ENCODE assay signal across 8 mouse cellular contexts in the genomic region with DNA sequence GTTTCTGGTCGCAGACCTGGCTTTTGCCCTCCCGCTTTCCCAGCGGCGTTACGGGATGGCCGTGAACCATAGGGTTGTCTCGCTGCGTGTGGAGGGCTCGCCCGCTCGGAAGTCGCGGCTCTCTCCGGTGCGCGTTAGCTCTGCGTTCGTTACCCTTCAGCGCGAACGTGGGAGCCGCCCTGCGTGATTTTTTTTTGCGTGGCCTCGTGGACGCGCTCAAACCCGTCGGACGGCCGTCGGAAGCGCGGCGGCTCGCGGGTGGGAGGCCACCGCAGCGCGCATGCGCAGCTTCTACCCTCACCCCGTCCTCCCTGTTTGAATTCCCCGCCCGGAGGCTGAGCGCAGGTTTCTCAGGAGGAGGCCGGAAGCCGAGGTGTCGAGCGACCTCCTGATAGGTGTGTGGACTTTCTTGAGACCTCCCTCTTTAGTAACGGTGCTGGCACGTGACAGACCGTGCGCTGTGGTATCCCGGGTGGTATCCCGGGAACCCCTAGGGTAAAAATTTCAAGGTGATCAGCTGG. TPM values are rescaled to one million over a fixed set of nuclear protein-coding genes. Genes with fewer than 3 reads are reported as not detected.
A peak's percentile ranks its signal among the peaks of the same experiment; 100 is the strongest.
DNase-seq lines count a peak whose midpoint lies in the region; ATAC-seq lines count a peak whose summit lies in the region.

TSS of gene Ctnna3 (plus strand) at position 314 of the 521 bp plus-strand sequence.

- H3K9me3 ChIP-seq in hindbrain, embryonic 11.5 days (ENCODE audit: control insufficient read depth, low read length) = no peaks in the 10 kb centered on the region

- peak within 1 kb of the TSS; percentile 30; the same call in 1 of the 2 replicates for H3K27ac ChIP-seq in hindbrain, embryonic 11.5 days (ENCODE audit: low read depth, low read length)

- DNase-seq in Muller cell, postnatal 12 days (ENCODE audit: inconsistent ontology term) = peak; percentile 91
- peak; percentile 95 for DNase-seq in cerebellum, adult 9-11 months
- peak; percentile 88 to 90 for DNase-seq in frontal cortex, adult 2 months (ENCODE audit: extremely low spot score in 1 of 2, low spot score in 1 of 2)
- DNase-seq in hindbrain, embryonic 11.5 days (ENCODE audit: low spot score) = peak; percentile 93
- peak; percentile 77 to 88 for DNase-seq in layer of hippocampus, postnatal 10 days (ENCODE audit: low spot score in 2 of 2)
- DNase-seq in lung, postnatal 10 days = peak; percentile 87
- DNase-seq in ovary, postnatal 36 days (ENCODE audit: low spot score) = peak; percentile 86
- DNase-seq in thymus, postnatal 36 days = peak; percentile 86 to 93

- no peaks in the 10 kb centered on the region for H3K4me1 ChIP-seq in hindbrain, embryonic 11.5 days (replicated peaks; ENCODE audit: control insufficient read depth, insufficient read depth, low read length)

- peak within 1 kb of the TSS; percentile 70 for H3K9ac ChIP-seq in hindbrain, embryonic 11.5 days (ENCODE audit: low read depth, low read length)

- no peaks in the 10 kb centered on the region for H3K36me3 ChIP-seq in hindbrain, embryonic 11.5 days (ENCODE audit: control insufficient read depth, insufficient read depth, low read length)

- H3K4me3 ChIP-seq in hindbrain, embryonic 11.5 days (ENCODE audit: low read depth, low read length) = peak within 1 kb of the TSS; percentile 76

- peak; percentile 98 for ATAC-seq in hindbrain, embryonic 11.5 days (ENCODE audit: low FRiP score)

- WGBS in hindbrain, embryonic 11.5 days = under 1% methylated on average over 55 of the region's 55 CpGs

- H3K4me2 ChIP-seq in hindbrain, embryonic 11.5 days (replicated peaks; ENCODE audit: low read depth, low read length) = peak within 1 kb of the TSS; percentile 82

- H3K27me3 ChIP-seq in hindbrain, embryonic 11.5 days (ENCODE audit: control insufficient read depth, insufficient read depth, low read length) = no peaks in the 10 kb centered on the region

RNA-seq across cellular contexts. Expression of gene Ctnna3, which starts in this region (rescaled TPM):
- polyA plus RNA-seq in frontal cortex, adult 2 months (2012; rRNA removed) = 0.46 and 0.70 TPM in 2 replicates
- polyA plus RNA-seq in hindbrain, embryonic 11.5 days (2014; fragmentation: Nextera tagmentation; extraction: Ambion mirVana) = 0.42 TPM in 1 of 2 replicates, not detected in the other
- total RNA-seq in layer of hippocampus, postnatal 10 days (2021) = 1 to 10 TPM; 1.0 to 1.5 TPM

Comparison
In these comparisons a context has a peak if more than half of its experiments do, and no peak if none do; other contexts are left out.
1. Peak in every context shown above with its lines: DNase-seq, ATAC-seq, H3K4me3 ChIP-seq and H3K27ac ChIP-seq.
2. Peak in DNase-seq in frontal cortex, adult 2 months; RNA of the gene not detected or under 1 TPM.
3. Peak in DNase-seq, ATAC-seq, H3K4me3 ChIP-seq, H3K27ac ChIP-seq, H3K9ac ChIP-seq and H3K4me2 ChIP-seq in hindbrain, embryonic 11.5 days; RNA of the gene not detected or under 1 TPM.